Mouse (Mus musculus) heart, embryonic 13.5 days (tissue): Measurements from ENCODE around the gene Rabac1. TPM values are rescaled to one million over a fixed set of nuclear protein-coding genes. Genes with fewer than 3 reads are reported as not detected.

Source experiments
- microRNA-seq: library from miRNA; unstranded; fragments of <30 nt; microRNA quantifications from one replicate; pipeline ENCODE4, GENCODE M21; 2016
- polyA plus RNA-seq: library from polyadenylated mRNA; unstranded; fragments of >200 nt; fragmentation: Nextera tagmentation; extraction: Ambion mirVana; gene quantifications from 2 replicates; pipeline ENCODE4 v1.2.1, GENCODE M21; 2015

Rabac1 gene
- polyA plus RNA-seq, 1 experiment from 2014 or later = 185 TPM

Small RNA genes within 50 kb of the gene (microRNA-seq; reads per million reads assigned to microRNA genes)
- gene Mir7046 (not detected), gene Mir7047 (not detected)

Other genes with a start within 250 kb of the Rabac1 start
- not detected in 2 replicates for gene Gm4763, start 245.8 kb downstream of the Rabac1 start, polyA plus RNA-seq
- 0.16 TPM in 1 of 2 replicates, not detected in the other for gene Cd177, start 212.4 kb downstream of the Rabac1 start, polyA plus RNA-seq
- not detected in 2 replicates for gene Ceacam10, start 195.5 kb downstream of the Rabac1 start, polyA plus RNA-seq
- gene Gm9844, start 110.5 kb downstream of the Rabac1 start, polyA plus RNA-seq = 10.6 and 11.8 TPM in 2 replicates
- gene Lypd4, start 102.8 kb downstream of the Rabac1 start, polyA plus RNA-seq = not detected in 2 replicates
- gene Dmrtc2, start 102.7 kb downstream of the Rabac1 start, polyA plus RNA-seq = 0.08 TPM in 1 of 2 replicates, not detected in the other
- gene Rps19, start 88.4 kb downstream of the Rabac1 start, polyA plus RNA-seq = 1,220 and 1,401 TPM in 2 replicates
- 0.25 and 0.39 TPM in 2 replicates for gene Cd79a, start 75.4 kb downstream of the Rabac1 start, polyA plus RNA-seq
- gene Arhgef1, start 69.8 kb downstream of the Rabac1 start, polyA plus RNA-seq = 59.0 and 64.0 TPM in 2 replicates
- not detected in 2 replicates for gene Gm4881, start 28.3 kb downstream of the Rabac1 start, polyA plus RNA-seq
- gene Atp1a3, start 33.2 kb upstream of the Rabac1 start, polyA plus RNA-seq = 1.4 and 1.6 TPM in 2 replicates
- gene Grik5, start 99.6 kb upstream of the Rabac1 start, polyA plus RNA-seq = 4.1 and 4.6 TPM in 2 replicates
- 19.3 and 20.1 TPM in 2 replicates for gene Zfp574, start 99.8 kb upstream of the Rabac1 start, polyA plus RNA-seq
- gene Pou2f2, start 207.0 kb upstream of the Rabac1 start, polyA plus RNA-seq = 0.43 and 0.51 TPM in 2 replicates
- 5.3 and 6.6 TPM in 2 replicates for gene Dedd2, start 247.9 kb upstream of the Rabac1 start, polyA plus RNA-seq
- gene Zfp526, start 248.7 kb upstream of the Rabac1 start, polyA plus RNA-seq = 2.1 TPM in 2 replicates